Mouse (Mus musculus) kidney, adult 8-10 months (tissue): Measurements from ENCODE around the gene Foxi3.

Experiments used
- DNase-seq, 2 experiments: peaks; one replicate each; pipeline ENCODE4 v3.0.0; 2022

Gene Foxi3

GRCm38 (mm10) chr6:70996123-70996723 lies 39.9 kb downstream of the Foxi3 start:
- DNase-seq: no peak

GRCm38 (mm10) chr6:71002656-71003055 lies 46.3 kb downstream of the Foxi3 start:
- no peak for DNase-seq

- DNase-seq: no peak
Observed at GRCm38 (mm10) chr6:71004161-71004560, 47.8 kb downstream of the Foxi3 start.
